Mouse (Mus musculus): ENCODE measurements around the gene Slc9b1. TPM values are rescaled to one million over a fixed set of nuclear protein-coding genes. Genes with fewer than 3 reads are reported as not detected.

Gene Slc9b1
- polyA plus RNA-seq, 1 experiment: not detected

DNA sequence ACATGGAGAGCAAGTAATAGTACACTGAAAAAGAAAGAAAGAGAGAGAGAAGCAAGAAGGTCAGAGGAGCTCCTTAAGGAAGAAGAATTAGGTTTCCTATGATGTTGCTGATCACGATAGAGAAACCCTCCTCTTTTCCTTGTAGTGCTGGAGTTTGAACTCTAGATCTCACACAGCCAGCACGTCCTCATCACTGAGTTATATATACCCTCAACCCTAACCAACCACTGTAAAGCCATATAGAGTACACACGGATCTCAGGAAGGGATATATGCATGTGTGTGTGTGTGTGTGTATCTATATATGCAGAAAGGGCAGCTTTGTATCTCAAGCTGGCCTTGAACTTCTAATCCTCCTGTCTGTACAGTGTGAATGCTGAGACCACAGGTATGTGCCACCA lies 69.4 kb downstream of the Slc9b1 start:
- 22% methylated on average over 3 of the region's 3 CpGs for WGBS
- no peak overlapping the region for H3K4me3 ChIP-seq (ENCODE audit: low read depth, low read length)
- H3K4me1 ChIP-seq (ENCODE audit: control insufficient read depth, insufficient read depth, insufficient read length, low read length): peaks cover 13% of the 10 kb centered on the region; the same call in 1 of the 2 replicates
- no peaks in the 10 kb centered on the region for H3K36me3 ChIP-seq (ENCODE audit: control insufficient read depth, insufficient read depth, low read length)
- peak overlapping the region; percentile 52 for H3K27ac ChIP-seq (ENCODE audit: insufficient read depth, low read depth, low read length)
- no peak for TF ChIP-seq POLR2A (IDR thresholded peaks at IDR 0.05; ENCODE audit: low read depth, low read length)
- TF ChIP-seq CTCF (IDR thresholded peaks at IDR 0.05; ENCODE audit: extremely low read depth, insufficient read length, insufficient replicate concordance, low read depth, low read length): no peak
- no peaks in the 10 kb centered on the region for H3K27me3 ChIP-seq (ENCODE audit: control insufficient read depth, insufficient read depth, low read length)

DNA sequence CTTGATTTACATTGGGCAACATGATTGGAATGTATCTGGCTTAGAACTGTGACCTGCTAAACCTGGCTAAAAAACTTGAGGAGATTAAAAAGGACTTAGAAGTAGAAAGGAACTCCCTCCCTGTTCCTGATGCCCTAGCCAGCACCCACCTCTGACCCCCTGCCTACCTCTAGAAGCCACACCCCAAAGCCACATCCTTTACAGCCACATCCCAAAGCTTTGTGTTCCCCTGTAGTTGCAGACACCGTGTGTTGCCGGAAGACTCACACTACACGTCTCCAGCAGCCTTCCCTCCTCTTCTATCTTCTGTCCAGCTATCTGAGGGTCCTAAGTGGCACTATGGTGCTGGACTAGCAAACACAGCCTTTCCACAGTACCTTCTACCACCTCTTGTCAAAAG lies 70.0 kb downstream of the Slc9b1 start:
- 66% methylated on average over 3 of the region's 3 CpGs for WGBS
- no peak overlapping the region for H3K4me3 ChIP-seq (ENCODE audit: low read depth, low read length)
- TF ChIP-seq POLR2A (IDR thresholded peaks at IDR 0.05; ENCODE audit: low read depth, low read length) (no peak), CTCF (IDR thresholded peaks at IDR 0.05; ENCODE audit: extremely low read depth, insufficient read length, insufficient replicate concordance, low read depth, low read length) (no peak)
- no peak overlapping the region; the same call in 1 of the 2 replicates for H3K27ac ChIP-seq (ENCODE audit: insufficient read depth, low read depth, low read length)
- no peaks in the 10 kb centered on the region for H3K27me3 ChIP-seq (ENCODE audit: control insufficient read depth, insufficient read depth, low read length)
- H3K4me1 ChIP-seq (ENCODE audit: control insufficient read depth, insufficient read depth, insufficient read length, low read length): peaks cover 13% of the 10 kb centered on the region; the same call in 1 of the 2 replicates
- H3K36me3 ChIP-seq (ENCODE audit: control insufficient read depth, insufficient read depth, low read length): no peaks in the 10 kb centered on the region

DNA sequence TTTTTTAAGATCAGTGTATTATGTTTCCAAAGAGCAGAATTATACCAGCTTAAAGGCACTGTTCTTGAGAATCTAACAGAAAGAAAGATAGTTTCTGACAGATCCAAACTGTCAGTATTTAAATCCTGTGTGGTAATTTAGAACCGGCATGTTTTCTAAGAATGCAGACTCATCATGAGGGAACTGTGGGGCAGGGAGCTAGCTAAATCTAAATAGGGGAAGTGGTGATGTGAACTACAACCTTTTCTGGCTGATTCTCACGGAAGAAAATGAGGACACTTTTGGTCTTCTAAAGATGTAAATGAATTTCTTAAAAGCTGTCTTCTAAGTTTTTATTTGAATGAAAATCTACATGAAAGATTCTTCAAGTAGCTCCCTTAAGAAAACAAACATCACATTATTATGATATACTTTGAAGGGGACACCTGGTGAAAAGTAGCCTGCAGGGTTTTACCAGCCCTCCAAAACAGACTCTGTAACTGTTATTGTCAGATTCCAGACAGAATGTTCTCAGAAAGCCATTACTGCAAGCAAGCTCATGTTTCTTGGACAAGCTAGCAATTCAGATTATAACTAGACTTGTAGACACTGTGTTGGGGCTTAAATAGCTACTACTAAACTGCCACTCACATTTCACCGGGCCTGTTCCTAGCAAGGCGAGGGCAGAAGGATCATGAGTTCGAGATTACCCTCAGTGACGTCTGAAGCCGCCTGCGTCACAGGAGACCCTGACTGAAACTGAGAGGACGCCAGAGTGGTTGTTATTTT lies 72.9 kb downstream of the Slc9b1 start:
- Histone ChIP-seq H3K4me1 (ENCODE audit: control insufficient read depth, insufficient read depth, insufficient read length, low read length) (peaks cover 13% of the 10 kb centered on the region; the same call in 1 of the 2 replicates), H3K36me3 (ENCODE audit: control insufficient read depth, insufficient read depth, low read length) (no peaks in the 10 kb centered on the region), H3K27ac (ENCODE audit: insufficient read depth, low read depth, low read length) (no peak overlapping the region), H3K27me3 (ENCODE audit: control insufficient read depth, insufficient read depth, low read length) (no peaks in the 10 kb centered on the region), H3K4me3 (ENCODE audit: low read depth, low read length) (no peak overlapping the region)
- 86% methylated on average over 9 of the region's 9 CpGs for WGBS
- TF ChIP-seq POLR2A (IDR thresholded peaks at IDR 0.05; ENCODE audit: low read depth, low read length): no peak
- TF ChIP-seq CTCF (IDR thresholded peaks at IDR 0.05; ENCODE audit: extremely low read depth, insufficient read length, insufficient replicate concordance, low read depth, low read length): no peak

DNA sequence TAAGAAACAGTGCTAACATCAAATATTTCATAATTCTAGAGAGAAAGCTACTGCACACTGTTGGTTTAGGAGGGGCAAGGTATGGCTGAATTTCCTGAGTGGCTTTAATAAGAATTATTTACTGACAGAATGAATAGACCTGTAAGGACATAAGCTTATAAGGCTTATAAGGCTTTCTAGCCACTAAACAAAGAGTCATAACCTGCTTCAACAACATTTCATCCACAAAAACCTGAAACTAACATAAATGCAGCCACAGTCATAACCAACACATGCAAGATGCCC lies 73.4 kb downstream of the Slc9b1 start:
- TF ChIP-seq POLR2A (IDR thresholded peaks at IDR 0.05; ENCODE audit: low read depth, low read length) (no peak), CTCF (IDR thresholded peaks at IDR 0.05; ENCODE audit: extremely low read depth, insufficient read length, insufficient replicate concordance, low read depth, low read length) (no peak)
- H3K4me1 ChIP-seq (ENCODE audit: control insufficient read depth, insufficient read depth, insufficient read length, low read length): peaks cover 13% of the 10 kb centered on the region; the same call in 1 of the 2 replicates
- no peak overlapping the region for H3K4me3 ChIP-seq (ENCODE audit: low read depth, low read length)
- H3K27me3 ChIP-seq (ENCODE audit: control insufficient read depth, insufficient read depth, low read length): no peaks in the 10 kb centered on the region
- H3K36me3 ChIP-seq (ENCODE audit: control insufficient read depth, insufficient read depth, low read length): no peaks in the 10 kb centered on the region
- H3K27ac ChIP-seq (ENCODE audit: insufficient read depth, low read depth, low read length): no peak overlapping the region

DNA sequence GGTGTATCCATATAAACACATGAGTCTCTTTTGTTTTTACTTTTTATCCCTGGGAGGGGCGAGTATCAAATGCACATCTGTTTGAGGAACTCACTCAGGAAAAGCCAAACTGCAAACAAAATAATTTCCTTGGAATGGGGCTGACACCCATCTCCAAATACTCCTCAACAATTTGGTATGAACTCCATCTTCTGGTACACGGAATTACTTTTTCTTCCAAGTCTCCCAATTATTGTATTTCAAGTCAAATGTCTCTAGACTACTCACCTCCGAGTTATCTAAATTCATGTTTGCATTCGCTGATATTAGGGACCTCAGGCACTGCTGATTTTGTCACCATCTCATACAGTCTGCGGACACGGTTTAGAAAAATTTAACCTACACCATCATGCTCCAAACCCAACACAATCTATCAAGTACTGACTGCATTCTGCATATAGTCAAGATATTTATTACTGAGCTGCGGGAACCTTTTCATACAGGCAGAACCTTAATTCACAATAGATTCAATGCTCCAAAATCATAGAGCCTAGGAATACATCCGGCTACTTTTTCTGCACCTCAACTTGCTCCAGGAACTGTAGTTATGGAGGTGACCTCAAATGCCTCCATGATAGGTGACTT lies 74.5 kb downstream of the Slc9b1 start:
- Histone ChIP-seq H3K36me3 (ENCODE audit: control insufficient read depth, insufficient read depth, low read length) (no peaks in the 10 kb centered on the region), H3K27ac (ENCODE audit: insufficient read depth, low read depth, low read length) (peak overlapping the region; percentile 92), H3K27me3 (ENCODE audit: control insufficient read depth, insufficient read depth, low read length) (no peaks in the 10 kb centered on the region), H3K4me1 (ENCODE audit: control insufficient read depth, insufficient read depth, insufficient read length, low read length) (peaks cover 10% of the 10 kb centered on the region; the same call in 1 of the 2 replicates), H3K4me3 (ENCODE audit: low read depth, low read length) (peak overlapping the region; percentile 66)
- no peak for TF ChIP-seq POLR2A (IDR thresholded peaks at IDR 0.05; ENCODE audit: low read depth, low read length)
- no peak for TF ChIP-seq CTCF (IDR thresholded peaks at IDR 0.05; ENCODE audit: extremely low read depth, insufficient read length, insufficient replicate concordance, low read depth, low read length)
- 7% methylated on average over 8 of the region's 8 CpGs for WGBS

DNA sequence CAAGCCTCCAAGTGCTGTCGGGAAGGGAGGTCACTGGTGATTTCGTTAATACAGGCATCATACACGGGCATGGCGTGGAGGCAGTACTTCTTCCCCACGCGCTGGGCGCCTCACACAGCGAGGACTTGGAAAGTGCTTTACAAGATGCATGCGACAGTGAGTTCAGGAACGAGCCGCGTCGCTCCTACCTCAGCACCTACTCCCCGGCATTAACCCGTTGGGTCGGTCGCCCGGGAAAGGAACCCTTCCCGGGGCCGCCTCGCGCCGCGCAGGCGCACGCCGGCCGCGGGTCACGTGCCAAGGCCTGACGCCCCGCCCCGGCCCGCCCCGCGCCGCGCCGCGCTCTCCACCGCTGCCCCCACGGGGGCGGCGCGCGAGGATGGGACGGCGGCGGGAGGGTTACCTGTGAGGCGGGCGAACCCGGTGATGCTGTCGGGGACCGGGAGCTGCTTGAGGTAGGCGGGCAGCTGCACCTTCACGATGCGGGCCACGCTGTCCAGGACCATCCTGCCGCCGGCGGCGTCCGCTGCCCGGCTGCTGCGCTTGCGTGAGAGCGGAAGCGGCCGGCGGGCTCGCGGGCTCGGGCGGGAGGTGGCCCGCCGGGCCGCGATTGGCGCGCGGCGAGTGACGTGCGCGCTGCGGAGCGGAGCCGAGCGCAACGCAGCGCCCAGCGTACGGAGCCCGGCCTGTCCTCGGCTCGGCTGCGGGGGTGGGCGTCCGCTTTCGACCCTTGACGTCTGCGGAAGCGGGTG lies 75.2 kb downstream of the Slc9b1 start:
- H3K4me3 ChIP-seq (ENCODE audit: low read depth, low read length): peak overlapping the region; percentile 66
- TF ChIP-seq POLR2A (IDR thresholded peaks at IDR 0.05; ENCODE audit: low read depth, low read length) (peak; percentile 91), CTCF (IDR thresholded peaks at IDR 0.05; ENCODE audit: extremely low read depth, insufficient read length, insufficient replicate concordance, low read depth, low read length) (no peak)
- peak overlapping the region; percentile 92 for H3K27ac ChIP-seq (ENCODE audit: insufficient read depth, low read depth, low read length)
- peaks cover 4% of the 10 kb centered on the region; the same call in 1 of the 2 replicates for H3K4me1 ChIP-seq (ENCODE audit: control insufficient read depth, insufficient read depth, insufficient read length, low read length)
- H3K27me3 ChIP-seq (ENCODE audit: control insufficient read depth, insufficient read depth, low read length): no peaks in the 10 kb centered on the region
- no peaks in the 10 kb centered on the region for H3K36me3 ChIP-seq (ENCODE audit: control insufficient read depth, insufficient read depth, low read length)
- WGBS: under 1% methylated on average over 102 of the region's 103 CpGs
